Mouse (Mus musculus): ENCODE results near the gene Ajuba. TPM values are rescaled to one million over a fixed set of nuclear protein-coding genes. Genes with fewer than 3 reads are reported as not detected.

Ajuba gene
- polyA plus RNA-seq, 1 experiment from 2014 or later, result 25.4 TPM

DNA sequence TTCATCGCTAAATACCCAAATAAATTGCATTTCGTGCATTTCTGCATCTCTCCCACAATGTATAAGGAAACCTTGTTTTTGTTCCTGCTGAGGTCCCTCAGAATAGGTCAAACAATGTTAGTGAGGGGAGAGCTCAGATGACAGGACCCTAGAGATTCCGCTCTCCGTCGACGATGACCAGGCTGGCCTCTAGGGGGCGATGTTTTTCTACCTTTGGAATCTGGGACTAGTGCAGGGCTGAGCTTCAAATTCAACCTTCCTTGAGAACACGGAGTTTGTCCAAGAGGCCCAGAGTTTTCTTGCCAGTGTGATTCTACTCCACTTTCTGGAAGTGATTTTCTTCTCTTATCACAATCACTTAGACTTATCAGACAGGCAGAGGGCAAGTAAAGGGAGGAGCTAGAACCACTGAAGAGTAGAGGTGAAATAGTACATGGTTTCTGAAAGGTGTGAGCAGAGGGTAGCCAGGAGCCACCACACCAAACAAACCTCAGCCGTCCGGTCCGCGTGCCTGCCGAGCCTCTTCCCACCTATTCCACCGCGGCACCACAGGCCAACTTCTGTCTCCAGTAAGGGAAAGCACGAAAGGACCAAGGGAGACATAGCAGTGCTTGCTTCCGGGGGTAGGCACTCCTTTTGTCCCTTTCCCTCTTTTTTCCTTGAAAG, 48.8 kb downstream of the Ajuba start:
- H3K4me2 ChIP-seq (ENCODE audit: low read length), result peak overlapping the region; percentile 78
- H3K9ac ChIP-seq (ENCODE audit: low read length), result no peak overlapping the region
- no peak overlapping the region for H3K4me3 ChIP-seq (ENCODE audit: control insufficient read depth in 1 of 2, insufficient read depth in 1 of 2, low read depth in 1 of 2, low read length in 2 of 2)
- H3K9me3 ChIP-seq (ENCODE audit: control insufficient read depth, low read length), result no peaks in the 10 kb centered on the region
- WGBS, result 9% methylated on average over 17 of the region's 17 CpGs
- H3K27ac ChIP-seq (replicated peaks in 1 of 2; ENCODE audit: control insufficient read depth in 1 of 2, insufficient read depth in 1 of 2, low read depth in 2 of 2, low read length in 2 of 2), result no peak overlapping the region
- H3K27me3 ChIP-seq (ENCODE audit: control insufficient read depth, insufficient read depth, low read length), result no peaks in the 10 kb centered on the region
- no peaks in the 10 kb centered on the region for H3K36me3 ChIP-seq (ENCODE audit: control insufficient read depth, insufficient read depth, low read length)
- H3K4me1 ChIP-seq (ENCODE audit: control insufficient read depth in 2 of 2, insufficient read depth in 2 of 2, low read length in 2 of 2), result peaks cover 7 to 12% of the 10 kb centered on the region in 2 experiments; a peak in 2 of 4 replicates
- ATAC-seq (ENCODE audit: insufficient number of reproducible peaks, insufficient read depth, low FRiP score, low read depth), result peak; percentile 78; the same call in 1 of the 2 replicates

GRCm38 (mm10) chr14:54528007-54528393, 49.4 kb downstream of the Ajuba start:
- H3K4me2 ChIP-seq (ENCODE audit: low read length), result peak overlapping the region; percentile 78
- H3K4me1 ChIP-seq (ENCODE audit: control insufficient read depth in 2 of 2, insufficient read depth in 2 of 2, low read length in 2 of 2), result peaks cover 7 to 12% of the 10 kb centered on the region in 2 experiments; a peak in 2 of 4 replicates
- 0 out of 4 replicates have a peak overlapping the region, but pooled peaks of 1 of the 2 experiments have one; percentile 43 for H3K4me3 ChIP-seq (ENCODE audit: control insufficient read depth in 1 of 2, insufficient read depth in 1 of 2, low read depth in 1 of 2, low read length in 2 of 2)
- H3K27ac ChIP-seq (replicated peaks in 1 of 2; ENCODE audit: control insufficient read depth in 1 of 2, insufficient read depth in 1 of 2, low read depth in 2 of 2, low read length in 2 of 2), result no peak overlapping the region
- ATAC-seq (ENCODE audit: insufficient number of reproducible peaks, insufficient read depth, low FRiP score, low read depth), result no peak
- H3K9ac ChIP-seq (ENCODE audit: low read length), result peak overlapping the region; percentile 71; the same call in 1 of the 2 replicates
- H3K27me3 ChIP-seq (ENCODE audit: control insufficient read depth, insufficient read depth, low read length), result no peaks in the 10 kb centered on the region
- no peaks in the 10 kb centered on the region for H3K9me3 ChIP-seq (ENCODE audit: control insufficient read depth, low read length)
- H3K36me3 ChIP-seq (ENCODE audit: control insufficient read depth, insufficient read depth, low read length), result no peaks in the 10 kb centered on the region
- 24% methylated on average over 5 of the region's 5 CpGs for WGBS

DNA sequence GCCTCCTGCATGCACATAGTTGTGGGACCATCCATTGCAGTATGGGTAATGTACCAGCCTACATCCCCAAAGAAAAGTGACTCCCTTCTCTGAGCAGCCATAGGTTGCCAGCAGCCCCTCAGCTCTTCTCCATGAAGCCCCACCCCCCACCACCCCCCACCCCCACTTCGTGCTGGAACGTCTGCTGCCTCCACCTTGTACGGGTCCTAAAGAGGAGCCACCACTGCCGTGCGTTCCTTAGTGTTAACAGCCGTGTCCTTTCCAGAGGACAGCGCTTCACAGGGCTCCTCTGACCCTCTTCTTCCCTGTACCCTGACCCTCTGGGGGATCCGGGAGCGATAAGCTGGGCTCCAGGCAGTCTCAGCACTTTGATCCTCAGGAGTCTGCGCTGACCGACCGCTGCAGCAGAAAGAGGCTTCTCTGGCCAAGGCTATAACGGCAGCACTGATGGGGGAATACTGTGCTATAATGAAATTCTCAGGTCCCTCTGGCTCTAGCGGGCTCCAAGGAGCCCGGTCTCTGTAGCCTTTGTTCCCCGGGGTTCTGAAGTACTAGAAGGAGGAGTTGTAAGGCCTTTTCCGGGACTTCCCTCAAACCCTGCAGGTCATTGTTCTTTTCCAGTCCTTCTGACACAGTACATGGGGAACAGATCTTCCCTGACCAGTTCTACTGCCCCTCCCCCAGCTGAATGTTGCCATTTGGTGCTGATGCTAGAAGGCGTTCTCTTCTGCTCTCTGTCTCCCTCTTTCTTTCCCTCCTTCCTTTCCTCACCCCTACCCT, 49.9 kb downstream of the Ajuba start:
- H3K27ac ChIP-seq (replicated peaks in 1 of 2; ENCODE audit: control insufficient read depth in 1 of 2, insufficient read depth in 1 of 2, low read depth in 2 of 2, low read length in 2 of 2), result no peak overlapping the region
- peaks cover 7 to 12% of the 10 kb centered on the region in 2 experiments; a peak in 2 of 4 replicates for H3K4me1 ChIP-seq (ENCODE audit: control insufficient read depth in 2 of 2, insufficient read depth in 2 of 2, low read length in 2 of 2)
- H3K36me3 ChIP-seq (ENCODE audit: control insufficient read depth, insufficient read depth, low read length), result no peaks in the 10 kb centered on the region
- under 1% methylated on average over 18 of the region's 18 CpGs for WGBS
- H3K9me3 ChIP-seq (ENCODE audit: control insufficient read depth, low read length), result no peaks in the 10 kb centered on the region
- no peak; the same call in 1 of the 2 replicates for ATAC-seq (ENCODE audit: insufficient number of reproducible peaks, insufficient read depth, low FRiP score, low read depth)
- peak overlapping the region; percentile 78 for H3K4me2 ChIP-seq (ENCODE audit: low read length)
- H3K27me3 ChIP-seq (ENCODE audit: control insufficient read depth, insufficient read depth, low read length), result no peaks in the 10 kb centered on the region
- H3K9ac ChIP-seq (ENCODE audit: low read length), result peak overlapping the region; percentile 71
- H3K4me3 ChIP-seq (ENCODE audit: control insufficient read depth in 1 of 2, insufficient read depth in 1 of 2, low read depth in 1 of 2, low read length in 2 of 2), result peak overlapping the region; percentile 43 to 48

DNA sequence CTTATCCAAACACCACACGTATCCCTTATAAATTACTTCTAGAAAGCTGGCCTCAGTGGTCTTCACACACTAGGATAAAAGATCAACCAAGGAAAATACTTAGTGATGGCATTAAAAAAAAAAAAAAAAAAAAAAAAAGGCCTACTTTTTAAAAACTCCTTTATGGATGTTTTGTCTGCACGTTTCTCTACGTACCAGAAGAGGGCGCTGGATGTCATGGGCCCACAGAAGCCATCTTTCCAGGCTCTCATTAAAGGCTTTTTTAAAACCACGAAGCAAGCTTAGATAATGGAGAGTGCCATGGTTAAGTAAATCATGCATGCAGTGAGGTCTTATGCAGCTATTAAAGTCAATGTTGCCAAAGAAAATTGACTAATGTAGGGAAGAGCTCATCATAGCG, 53.8 kb downstream of the Ajuba start:
- Histone ChIP-seq H3K27me3 (ENCODE audit: control insufficient read depth, insufficient read depth, low read length) (no peaks in the 10 kb centered on the region), H3K9me3 (ENCODE audit: control insufficient read depth, low read length) (no peaks in the 10 kb centered on the region), H3K36me3 (ENCODE audit: control insufficient read depth, insufficient read depth, low read length) (no peaks in the 10 kb centered on the region), H3K27ac (replicated peaks in 1 of 2; ENCODE audit: control insufficient read depth in 1 of 2, insufficient read depth in 1 of 2, low read depth in 2 of 2, low read length in 2 of 2) (no peak overlapping the region), H3K4me3 (ENCODE audit: control insufficient read depth in 1 of 2, insufficient read depth in 1 of 2, low read depth in 1 of 2, low read length in 2 of 2) (no peak overlapping the region), H3K4me2 (ENCODE audit: low read length) (no peak overlapping the region), H3K4me1 (ENCODE audit: control insufficient read depth in 2 of 2, insufficient read depth in 2 of 2, low read length in 2 of 2) (peaks cover 5 to 12% of the 10 kb centered on the region in 2 experiments; a peak in 2 of 4 replicates), H3K9ac (ENCODE audit: low read length) (no peak overlapping the region)
- ATAC-seq (ENCODE audit: insufficient number of reproducible peaks, insufficient read depth, low FRiP score, low read depth), result no peak
- WGBS, result 36% methylated on average over 6 of the region's 6 CpGs

MicroRNAs encoded within 50 kb of the gene (microRNA counts, 519-probe panel; counts per million panel counts)
- microRNA mmu-miR-686, result 322 counts per million, percentile 70 among the panel's probes with 10 or more counts

Small RNA genes within 50 kb of the gene (microRNA-seq; reads per million reads assigned to microRNA genes)
- gene Mir686, result not detected

Other genes starting within 250 kb of the Ajuba start
- gene Oxa1l, start 216.7 kb downstream of the Ajuba start, polyA plus RNA-seq (2014; fragmentation: Nextera tagmentation; extraction: Ambion mirVana), result 73.4 and 82.3 TPM in 2 replicates
- 10.0 and 10.9 TPM in 2 replicates for gene Slc7a7, start 159.8 kb downstream of the Ajuba start, polyA plus RNA-seq (2014; fragmentation: Nextera tagmentation; extraction: Ambion mirVana)
- gene Mrpl52, start 150.6 kb downstream of the Ajuba start, polyA plus RNA-seq (2014; fragmentation: Nextera tagmentation; extraction: Ambion mirVana), result 266 and 307 TPM in 2 replicates
- 100 and 115 TPM in 2 replicates for gene Mmp14, start 145.9 kb downstream of the Ajuba start, polyA plus RNA-seq (2014; fragmentation: Nextera tagmentation; extraction: Ambion mirVana)
- 40.6 and 47.8 TPM in 2 replicates for gene Lrp10, start 113.4 kb downstream of the Ajuba start, polyA plus RNA-seq (2014; fragmentation: Nextera tagmentation; extraction: Ambion mirVana)
- gene Rem2, start 101.5 kb downstream of the Ajuba start, polyA plus RNA-seq (2014; fragmentation: Nextera tagmentation; extraction: Ambion mirVana), result 1.4 TPM in 2 replicates
- 55.9 and 56.0 TPM in 2 replicates for gene Prmt5, start 60.0 kb downstream of the Ajuba start, polyA plus RNA-seq (2014; fragmentation: Nextera tagmentation; extraction: Ambion mirVana)
- 36.1 and 36.3 TPM in 2 replicates for gene Haus4, start 22.9 kb downstream of the Ajuba start, polyA plus RNA-seq (2014; fragmentation: Nextera tagmentation; extraction: Ambion mirVana)
- 4.7 and 7.1 TPM in 2 replicates for gene 4931414P19Rik, start 28.4 kb upstream of the Ajuba start, polyA plus RNA-seq (2014; fragmentation: Nextera tagmentation; extraction: Ambion mirVana)
- 336 and 345 TPM in 2 replicates for gene Psmb5, start 40.5 kb upstream of the Ajuba start, polyA plus RNA-seq (2014; fragmentation: Nextera tagmentation; extraction: Ambion mirVana)
- not detected in 2 replicates for gene Psmb11, start 43.9 kb upstream of the Ajuba start, polyA plus RNA-seq (2014; fragmentation: Nextera tagmentation; extraction: Ambion mirVana)
- gene Gm17606, start 63.4 kb upstream of the Ajuba start, polyA plus RNA-seq (2014; fragmentation: Nextera tagmentation; extraction: Ambion mirVana), result not detected in 2 replicates
- gene Cdh24, start 63.8 kb upstream of the Ajuba start, polyA plus RNA-seq (2014; fragmentation: Nextera tagmentation; extraction: Ambion mirVana), result 1.3 and 2.0 TPM in 2 replicates
- 47.3 and 49.8 TPM in 2 replicates for gene 1700123O20Rik, start 108.7 kb upstream of the Ajuba start, polyA plus RNA-seq (2014; fragmentation: Nextera tagmentation; extraction: Ambion mirVana)
- gene Acin1, start 109.4 kb upstream of the Ajuba start, polyA plus RNA-seq (2014; fragmentation: Nextera tagmentation; extraction: Ambion mirVana), result 69.1 and 81.1 TPM in 2 replicates
- 0.30 and 0.35 TPM in 2 replicates for gene Gm29776, start 121.3 kb upstream of the Ajuba start, polyA plus RNA-seq (2014; fragmentation: Nextera tagmentation; extraction: Ambion mirVana)
- gene Cebpe, start 134.6 kb upstream of the Ajuba start, polyA plus RNA-seq (2014; fragmentation: Nextera tagmentation; extraction: Ambion mirVana), result not detected in 2 replicates
- 5.0 and 5.1 TPM in 2 replicates for gene Slc7a8, start 204.4 kb upstream of the Ajuba start, polyA plus RNA-seq (2014; fragmentation: Nextera tagmentation; extraction: Ambion mirVana)
- not detected in 2 replicates for gene Rnf212b, start 236.6 kb upstream of the Ajuba start, polyA plus RNA-seq (2014; fragmentation: Nextera tagmentation; extraction: Ambion mirVana)